Mouse (Mus musculus) layer of hippocampus, adult 18-20 months (tissue): ENCODE measurements around the gene Atm. TPM values are rescaled to one million over a fixed set of nuclear protein-coding genes. Genes with fewer than 3 reads are reported as not detected.

Experiments used
- DNase-seq, 2 experiments: peaks; one replicate each; pipeline ENCODE4 v3.0.0; 2022; ENCODE audit warnings: low spot score in 2 of 2
- microRNA-seq, 2 experiments: library from miRNA; unstranded; fragments of <30 nt; microRNA quantifications; one replicate each; pipeline ENCODE4 v1.2.0; 2021
- total RNA-seq, 2 experiments: library from RNA; stranded (reverse); gene quantifications; 2 replicates each; pipeline ENCODE4 v1.2.3; 2021

The Atm gene
- total RNA-seq, 2 experiments from 2014 or later, result 19.8 to 22.0 TPM

- no peak for DNase-seq
Observed at GRCm38 (mm10) chr9:53409427-53409826, 127.1 kb downstream of the Atm start.

- no peak for DNase-seq
Observed at GRCm38 (mm10) chr9:53408953-53409361, 127.6 kb downstream of the Atm start.

- no peak for DNase-seq
Observed at GRCm38 (mm10) chr9:53408548-53408947, 128.0 kb downstream of the Atm start.

- DNase-seq, result peak; percentile 60 to 74
Observed at GRCm38 (mm10) chr9:53404753-53405722, 131.5 kb downstream of the Atm start.

- DNase-seq, result no peak
Observed at GRCm38 (mm10) chr9:53404050-53404752, 132.3 kb downstream of the Atm start.

GRCm38 (mm10) chr9:53402991-53403390 is 133.5 kb downstream of the Atm start:
- no peak for DNase-seq

- no peak for DNase-seq
Observed at GRCm38 (mm10) chr9:53402291-53402711, 134.2 kb downstream of the Atm start, which contains the start of gene 4930550C14Rik. Gene 4930550C14Rik (plus strand): TSS chr9:53402325.

- no peak for DNase-seq
Observed at GRCm38 (mm10) chr9:53401146-53401545, 135.4 kb downstream of the Atm start.

GRCm38 (mm10) chr9:53400696-53401095 is 135.8 kb downstream of the Atm start:
- no peak for DNase-seq

GRCm38 (mm10) chr9:53399537-53399936 is 137.0 kb downstream of the Atm start:
- DNase-seq, result peak in 1 of 2 experiments; percentile 53

GRCm38 (mm10) chr9:53398388-53398700 is 138.2 kb downstream of the Atm start:
- DNase-seq, result peak in 1 of 2 experiments; percentile 43

- DNase-seq, result no peak
Observed at GRCm38 (mm10) chr9:53397685-53398387, 138.7 kb downstream of the Atm start.

GRCm38 (mm10) chr9:53390136-53390535 is 146.4 kb downstream of the Atm start:
- DNase-seq, result no peak

Small RNA genes lying within 50 kb of the gene (microRNA-seq; reads per million reads assigned to microRNA genes)
- 0 reads per million in 2 experiments for gene Mir130c

Other genes with a start within 250 kb of the Atm start
- 1 to 10 TPM; 4.4 to 4.5 TPM for gene Exph5, start 235.1 kb downstream of the Atm start, total RNA-seq
- 1 to 10 TPM; 5.3 to 6.4 TPM for gene Kdelc2, start 152.7 kb downstream of the Atm start, total RNA-seq
- under 1 TPM; 0.15 to 0.33 TPM for gene 4930550C14Rik, start 134.4 kb downstream of the Atm start, total RNA-seq
- gene Npat, start 307 bp upstream of the Atm start, total RNA-seq, result 10 to 100 TPM; 16.6 to 17.0 TPM
- 10 to 100 TPM; 54.5 to 55.4 TPM for gene Acat1, start 73.6 kb upstream of the Atm start, total RNA-seq
- gene Cul5, start 133.3 kb upstream of the Atm start, total RNA-seq, result 10 to 100 TPM; 60.7 to 62.9 TPM
- gene Rab39, start 169.5 kb upstream of the Atm start, total RNA-seq, result 1 to 10 TPM; 2.1 to 2.7 TPM
- gene Slc35f2, start 234.8 kb upstream of the Atm start, total RNA-seq, result 1 to 10 TPM; 5.0 TPM